Mouse (Mus musculus) heart, embryonic 11.5 days (tissue): ENCODE measurements around the gene Uqcrq. TPM values are rescaled to one million over a fixed set of nuclear protein-coding genes. Genes with fewer than 3 reads are reported as not detected.

ENCODE experiments used
- ATAC-seq: fragments of 200-750 bp; cut with Nextera tagmentation; replicated peaks from 2 replicates; pipeline ENCODE4 v1.8.0; 2017; ENCODE audit warnings: moderate library complexity; ENCODE audit not compliant: insufficient number of reproducible peaks, low FRiP score, low TSS enrichment
- H3K27ac ChIP-seq: fragments of 300-500 bp; sonication (generic); 2 replicates; pipeline ENCODE4 v1.5.1; 2014; ENCODE audit warnings: mild to moderate bottlenecking, low read depth, low read length
- H3K27me3 ChIP-seq: fragments of 300-500 bp; sonication (generic); 2 replicates; pipeline ENCODE4 v1.6.1; 2014; ENCODE audit warnings: mild to moderate bottlenecking, low read length, mixed read lengths; ENCODE audit not compliant: control insufficient read depth, insufficient read depth
- H3K36me3 ChIP-seq: fragments of 300-500 bp; sonication (generic); 2 replicates; pipeline ENCODE4 v1.6.1; 2014; ENCODE audit warnings: mild to moderate bottlenecking, low read length, moderate library complexity, mixed read lengths; ENCODE audit not compliant: control insufficient read depth, insufficient read depth
- H3K4me1 ChIP-seq: fragments of 300-500 bp; sonication (generic); 2 replicates; pipeline ENCODE4 v1.6.1; 2014; ENCODE audit warnings: low read length; ENCODE audit not compliant: control insufficient read depth, insufficient read depth
- H3K4me2 ChIP-seq: fragments of 300-500 bp; sonication (generic); 2 replicates; pipeline ENCODE4 v1.6.1; 2014; ENCODE audit warnings: mild to moderate bottlenecking, moderate library complexity
- H3K4me3 ChIP-seq: fragments of 300-500 bp; sonication (generic); 2 replicates; pipeline ENCODE4 v1.5.1; 2014; ENCODE audit warnings: low read depth, low read length
- H3K9ac ChIP-seq: fragments of 300-500 bp; sonication (generic); 2 replicates; pipeline ENCODE4 v1.6.1; 2014; ENCODE audit warnings: mild to moderate bottlenecking, low read depth, low read length, moderate library complexity
- H3K9me3 ChIP-seq: fragments of 300-500 bp; sonication (generic); replicated peaks from 2 replicates; pipeline ENCODE4 v1.6.1; 2016; ENCODE audit warnings: low read length; ENCODE audit not compliant: control insufficient read depth
- WGBS: fragments of 180-500 bp; shearing (Covaris S2); extraction: QIAGEN DNeasy Blood & Tissue Kit; methylation state at CpG from one replicate; pipeline ENCODE4 v1.1.7; 2014; ENCODE audit not compliant: insufficient replicate concordance; 5-methylcytosine and 5-hydroxymethylcytosine counted together
- polyA plus RNA-seq: library from polyadenylated mRNA; unstranded; fragments of >200 nt; fragmentation: Nextera tagmentation; extraction: Ambion mirVana; gene quantifications from 2 replicates; pipeline ENCODE4 v1.2.1, GENCODE M21; 2014

The Uqcrq gene
- polyA plus RNA-seq: 1,123 and 1,162 TPM in 2 replicates

GRCm38 (mm10) chr11:53430670-53431346, at the start of gene Uqcrq, which contains the start of gene Gdf9:
TSS of gene Uqcrq (minus strand) at chr11:53430831.
TSS of gene Gdf9 (plus strand) at chr11:53431023.
- ATAC-seq: peak; percentile 90
- H3K27me3 ChIP-seq: no peaks in the 10 kb centered on the region
- H3K9ac ChIP-seq: peak within 1 kb of the TSS; percentile 97
- H3K27ac ChIP-seq: peak within 1 kb of the TSS; percentile 89
- peak within 1 kb of the TSS; percentile 96 for H3K4me3 ChIP-seq
- peaks cover 8% of the 10 kb centered on the region for H3K36me3 ChIP-seq
- no peaks in the 10 kb centered on the region for H3K9me3 ChIP-seq
- under 1% methylated on average over 44 of the region's 44 CpGs for WGBS
- H3K4me1 ChIP-seq: peaks cover 10% of the 10 kb centered on the region; the same call in 1 of the 2 replicates
- peak within 1 kb of the TSS; percentile 72 for H3K4me2 ChIP-seq

DNA sequence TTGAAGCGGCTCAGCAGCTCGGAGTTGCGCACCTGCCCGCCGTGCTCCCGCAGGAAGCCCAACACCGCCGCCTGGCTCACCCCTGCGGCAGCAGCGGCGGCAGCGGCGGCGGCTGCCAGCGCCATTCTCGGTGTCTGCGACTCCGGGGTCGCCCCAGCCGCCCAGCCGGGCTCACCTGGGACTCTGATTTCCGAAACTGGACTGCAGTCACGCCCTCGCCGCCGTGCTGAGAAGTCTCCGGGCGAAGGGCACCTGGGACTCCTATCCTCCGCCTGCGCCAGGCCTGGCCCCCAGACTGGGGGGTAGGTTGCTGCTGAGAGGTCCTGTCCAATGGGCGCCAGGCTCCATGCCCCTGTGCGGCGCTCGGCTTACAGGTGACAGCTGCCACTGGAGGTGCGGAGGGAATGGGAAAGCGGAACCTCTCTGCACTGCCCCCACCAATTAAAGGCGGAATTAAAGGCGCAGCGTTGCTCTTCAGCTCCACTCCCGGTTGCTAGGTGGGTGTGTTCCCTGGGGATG, 49.2 kb upstream of the Uqcrq start, which contains the start of the genes Gm9945 and Sowaha:
Gene Gm9945 (plus strand): TSS at position 384 of the 519 bp plus-strand sequence.
Gene Sowaha (minus strand): TSS at position 492 of the 519 bp plus-strand sequence.
- Histone ChIP-seq H3K27me3 (peaks cover 50% of the 10 kb centered on the region), H3K9me3 (no peaks in the 10 kb centered on the region), H3K9ac (peak within 1 kb of the TSS; percentile 52), H3K36me3 (no peaks in the 10 kb centered on the region), H3K4me1 (peaks cover 13% of the 10 kb centered on the region), H3K4me3 (peak within 1 kb of the TSS; percentile 57), H3K27ac (no peak within 1 kb of the TSS), H3K4me2 (peak within 1 kb of the TSS; percentile 93)
- ATAC-seq: no peak
- 6% methylated on average over 38 of the region's 40 CpGs for WGBS

GRCm38 (mm10) chr11:53479171-53479782, 48.6 kb upstream of the Uqcrq start:
- no peaks in the 10 kb centered on the region for H3K36me3 ChIP-seq
- no peaks in the 10 kb centered on the region for H3K9me3 ChIP-seq
- no peak overlapping the region for H3K27ac ChIP-seq
- H3K27me3 ChIP-seq: peaks cover 55% of the 10 kb centered on the region
- H3K4me2 ChIP-seq: peak overlapping the region; percentile 93
- H3K9ac ChIP-seq: peak overlapping the region; percentile 52
- H3K4me1 ChIP-seq: peaks cover 13% of the 10 kb centered on the region
- WGBS: under 1% methylated on average over 50 of the region's 62 CpGs
- peak overlapping the region; percentile 57 for H3K4me3 ChIP-seq
- no peak for ATAC-seq

GRCm38 (mm10) chr11:53478383-53479170, 47.9 kb upstream of the Uqcrq start:
- peak overlapping the region; percentile 57 for H3K4me3 ChIP-seq
- no peak for ATAC-seq
- H3K27ac ChIP-seq: no peak overlapping the region

DNA sequence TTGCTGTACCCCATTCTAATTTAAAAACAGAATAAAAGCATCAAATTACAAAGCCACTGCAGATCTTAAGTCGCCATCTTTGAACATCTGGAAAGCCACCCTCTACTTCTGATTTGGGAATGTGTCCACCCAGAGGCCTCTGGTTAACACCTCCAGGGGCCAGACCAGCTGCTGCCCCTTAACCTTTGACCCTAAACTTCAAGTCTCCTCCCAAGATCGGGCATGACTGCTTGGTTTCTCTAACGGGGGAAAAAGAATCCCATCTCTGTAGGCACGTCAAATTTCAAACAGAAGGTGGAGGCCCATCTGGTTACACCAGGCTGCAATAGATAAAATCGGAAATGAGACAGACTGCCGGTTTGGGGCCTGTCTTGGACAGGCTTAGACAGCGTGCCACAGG, 47.2 kb upstream of the Uqcrq start:
- Histone ChIP-seq H3K36me3 (no peaks in the 10 kb centered on the region), H3K9ac (no peak overlapping the region), H3K4me3 (no peak overlapping the region), H3K4me2 (no peak overlapping the region), H3K27ac (no peak overlapping the region), H3K9me3 (no peaks in the 10 kb centered on the region), H3K4me1 (peaks cover 13% of the 10 kb centered on the region), H3K27me3 (peaks cover 66% of the 10 kb centered on the region)
- 38% methylated on average over 7 of the region's 7 CpGs for WGBS
- ATAC-seq: no peak

More at GRCm38 (mm10) chr11:53478383-53479170, 47.9 kb upstream of the Uqcrq start:
- H3K27me3 ChIP-seq: peaks cover 62% of the 10 kb centered on the region
- no peaks in the 10 kb centered on the region for H3K9me3 ChIP-seq
- H3K36me3 ChIP-seq: no peaks in the 10 kb centered on the region
- peak overlapping the region; percentile 93 for H3K4me2 ChIP-seq
- H3K9ac ChIP-seq: peak overlapping the region; percentile 31
- 5% methylated on average over 72 of the region's 79 CpGs for WGBS
- H3K4me1 ChIP-seq: peaks cover 13% of the 10 kb centered on the region

DNA sequence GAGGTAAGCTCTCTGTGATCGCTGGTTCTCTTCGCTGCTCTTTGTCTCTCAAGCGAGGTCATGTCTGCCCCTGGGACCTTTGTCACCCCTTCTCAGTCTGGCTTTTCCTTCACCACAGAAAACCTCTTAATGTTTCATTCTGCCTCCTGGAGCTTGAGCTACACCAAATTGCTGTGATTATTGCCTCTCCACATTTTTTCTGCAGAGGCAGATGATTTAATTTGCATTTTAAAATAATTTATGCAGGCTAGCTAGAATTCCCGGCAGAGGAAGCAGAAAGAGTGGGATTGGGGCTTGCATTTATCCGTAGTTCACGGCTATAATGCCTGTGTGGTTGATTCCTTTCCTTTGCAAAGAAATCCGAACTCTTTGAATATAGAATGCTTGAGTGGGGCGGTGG, 45.0 kb upstream of the Uqcrq start:
- peaks cover 68% of the 10 kb centered on the region for H3K27me3 ChIP-seq
- no peak overlapping the region for H3K4me3 ChIP-seq
- H3K4me1 ChIP-seq: peaks cover 15% of the 10 kb centered on the region
- no peak overlapping the region for H3K27ac ChIP-seq
- ATAC-seq: no peak
- no peak overlapping the region for H3K9ac ChIP-seq
- no peak overlapping the region for H3K4me2 ChIP-seq
- no peaks in the 10 kb centered on the region for H3K36me3 ChIP-seq
- no peaks in the 10 kb centered on the region for H3K9me3 ChIP-seq
- 35% methylated on average over 8 of the region's 8 CpGs for WGBS

DNA sequence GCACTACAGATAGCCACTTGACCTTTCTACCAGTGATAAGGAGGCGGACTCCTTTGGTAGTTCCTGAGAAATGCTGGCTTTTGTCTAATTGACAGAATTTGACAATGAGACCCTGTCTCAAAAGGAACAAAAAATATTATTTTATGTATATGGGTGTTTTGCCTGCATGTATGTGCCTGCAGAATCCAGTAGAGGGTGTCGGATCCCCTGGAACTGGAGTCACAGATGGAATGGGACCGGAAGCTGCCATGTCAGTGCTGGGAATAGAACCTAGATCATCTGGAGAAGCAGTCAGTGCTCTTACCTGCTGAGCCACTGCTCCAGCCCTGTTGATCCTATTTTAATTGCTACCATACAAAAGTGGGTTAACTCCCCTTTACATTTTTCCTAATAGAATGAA, 42.1 kb upstream of the Uqcrq start:
- WGBS: 71% methylated on average over 3 of the region's 3 CpGs
- no peak overlapping the region for H3K9ac ChIP-seq
- H3K4me1 ChIP-seq: 0 out of 2 replicates have a peak, but pooled peaks cover 7% of the 10 kb centered on the region
- no peak for ATAC-seq
- no peaks in the 10 kb centered on the region for H3K9me3 ChIP-seq
- H3K27ac ChIP-seq: no peak overlapping the region
- no peak overlapping the region for H3K4me2 ChIP-seq
- H3K36me3 ChIP-seq: no peaks in the 10 kb centered on the region
- peaks cover 45% of the 10 kb centered on the region for H3K27me3 ChIP-seq
- H3K4me3 ChIP-seq: no peak overlapping the region
